Mouse (Mus musculus) E14TG2a.4 (cell line): Measurements from ENCODE around the gene Arih1.
A peak's percentile ranks its signal among the peaks of the same experiment; 100 is the strongest.

Experiments used
- H3K27me3 ChIP-seq: 2 replicates; pipeline ENCODE4 v1.6.1; 2014; ENCODE audit warnings: low read length, control low read depth; ENCODE audit not compliant: insufficient read depth
- H3K36me3 ChIP-seq: 2 replicates; pipeline ENCODE4 v1.6.1; 2014; ENCODE audit warnings: low read length, control low read depth; ENCODE audit not compliant: insufficient read depth
- H3K4me1 ChIP-seq: replicated peaks from 2 replicates; pipeline ENCODE4 v1.6.1; 2014; ENCODE audit warnings: low read depth, low read length, control low read depth
- H3K4me3 ChIP-seq: replicated peaks from 2 replicates; pipeline ENCODE4 v1.5.1; 2014; ENCODE audit warnings: mild to moderate bottlenecking, low read length
- H3K9me3 ChIP-seq: 2 replicates; pipeline ENCODE4 v1.6.1; 2014; ENCODE audit warnings: low read length, control low read depth
- CTCF ChIP-seq: conservative IDR thresholded peaks from 2 replicates; pipeline ENCODE4 v1.5.1; 2014; ENCODE audit warnings: low read length
- NANOG ChIP-seq: IDR thresholded peaks from 2 replicates; pipeline ENCODE4 v1.6.1; 2014; ENCODE audit warnings: borderline replicate concordance, low read length, mixed read lengths
- POU5F1 ChIP-seq: IDR thresholded peaks from 2 replicates; pipeline ENCODE4 v1.6.1; 2014; ENCODE audit warnings: low read length, borderline replicate concordance

The Arih1 gene

GRCm38 (mm10) chr9:59457671-59458070 lies 28.7 kb downstream of the Arih1 start:
- peaks cover 67% of the 10 kb centered on the region for H3K4me1 ChIP-seq
- H3K9me3 ChIP-seq, result no peaks in the 10 kb centered on the region
- H3K4me3 ChIP-seq, result no peak overlapping the region
- H3K36me3 ChIP-seq, result peaks cover 22% of the 10 kb centered on the region
- H3K27me3 ChIP-seq, result no peaks in the 10 kb centered on the region
- TF ChIP-seq CTCF (no peak), NANOG (no peak), POU5F1 (no peak)

GRCm38 (mm10) chr9:59455404-59456068 lies 30.9 kb downstream of the Arih1 start:
- Histone ChIP-seq H3K4me1 (peaks cover 55% of the 10 kb centered on the region), H3K36me3 (peaks cover 30% of the 10 kb centered on the region), H3K27me3 (no peaks in the 10 kb centered on the region), H3K9me3 (no peaks in the 10 kb centered on the region), H3K4me3 (no peak overlapping the region)
- TF ChIP-seq POU5F1 (no peak), NANOG (no peak), CTCF (no peak)

- H3K27me3 ChIP-seq, result no peaks in the 10 kb centered on the region
- TF ChIP-seq POU5F1, result no peak
- TF ChIP-seq CTCF, result no peak
- TF ChIP-seq NANOG, result no peak
- no peaks in the 10 kb centered on the region for H3K9me3 ChIP-seq
- no peak overlapping the region for H3K4me3 ChIP-seq
- peaks cover 31% of the 10 kb centered on the region for H3K36me3 ChIP-seq
- no peaks in the 10 kb centered on the region for H3K4me1 ChIP-seq
These were observed 52.7 kb downstream of the Arih1 start for GRCm38 (mm10) chr9:59433729-59434128.

- TF ChIP-seq CTCF, result no peak
- no peak for TF ChIP-seq POU5F1
- no peak for TF ChIP-seq NANOG
- peaks cover 34% of the 10 kb centered on the region for H3K36me3 ChIP-seq
- no peaks in the 10 kb centered on the region for H3K9me3 ChIP-seq
- H3K27me3 ChIP-seq, result no peaks in the 10 kb centered on the region
- no peaks in the 10 kb centered on the region for H3K4me1 ChIP-seq
- H3K4me3 ChIP-seq, result no peak overlapping the region
These were observed 54.8 kb downstream of the Arih1 start for GRCm38 (mm10) chr9:59431626-59432025.

GRCm38 (mm10) chr9:59420487-59420886 lies 65.9 kb downstream of the Arih1 start:
- H3K27me3 ChIP-seq, result no peaks in the 10 kb centered on the region
- H3K4me1 ChIP-seq, result no peaks in the 10 kb centered on the region
- no peak overlapping the region for H3K4me3 ChIP-seq
- TF ChIP-seq CTCF (no peak), NANOG (no peak), POU5F1 (no peak)
- H3K9me3 ChIP-seq, result no peaks in the 10 kb centered on the region
- peaks cover 16% of the 10 kb centered on the region for H3K36me3 ChIP-seq

- Histone ChIP-seq H3K9me3 (no peaks in the 10 kb centered on the region), H3K27me3 (no peaks in the 10 kb centered on the region), H3K4me3 (no peak overlapping the region)
These were observed 79.1 kb downstream of the Arih1 start for GRCm38 (mm10) chr9:59407271-59407670.

GRCm38 (mm10) chr9:59389086-59389485 lies 97.3 kb downstream of the Arih1 start:
- TF ChIP-seq POU5F1 (no peak), CTCF (no peak)
- peaks cover 40% of the 10 kb centered on the region for H3K4me1 ChIP-seq
- no peaks in the 10 kb centered on the region for H3K27me3 ChIP-seq
- H3K9me3 ChIP-seq, result no peaks in the 10 kb centered on the region
- peaks cover 41% of the 10 kb centered on the region for H3K36me3 ChIP-seq
- no peak overlapping the region for H3K4me3 ChIP-seq

More at GRCm38 (mm10) chr9:59407271-59407670, 79.1 kb downstream of the Arih1 start:
- Histone ChIP-seq H3K4me1 (no peaks in the 10 kb centered on the region; the same call in 1 of the 2 replicates), H3K36me3 (peaks cover 85% of the 10 kb centered on the region)
- no peak for TF ChIP-seq POU5F1
- TF ChIP-seq NANOG, result no peak
- no peak for TF ChIP-seq CTCF

- H3K4me1 ChIP-seq, result peaks cover 40% of the 10 kb centered on the region
- peaks cover 34% of the 10 kb centered on the region for H3K36me3 ChIP-seq
- TF ChIP-seq POU5F1 (no peak), CTCF (no peak), NANOG (no peak)
- no peaks in the 10 kb centered on the region for H3K27me3 ChIP-seq
- no peak overlapping the region for H3K4me3 ChIP-seq
- no peaks in the 10 kb centered on the region for H3K9me3 ChIP-seq
These were observed 98.1 kb downstream of the Arih1 start for GRCm38 (mm10) chr9:59388311-59388710.

- Histone ChIP-seq H3K27me3 (no peaks in the 10 kb centered on the region), H3K4me1 (peaks cover 40% of the 10 kb centered on the region), H3K36me3 (peaks cover 26% of the 10 kb centered on the region), H3K9me3 (no peaks in the 10 kb centered on the region), H3K4me3 (no peak overlapping the region)
- TF ChIP-seq NANOG, result 0 out of 2 replicates have a peak, but pooled peaks have one; percentile 17
- no peak for TF ChIP-seq CTCF
- no peak for TF ChIP-seq POU5F1
These were observed 99.0 kb downstream of the Arih1 start for GRCm38 (mm10) chr9:59387461-59387860.
